Mouse (Mus musculus): ENCODE data around the gene Ccrl2. TPM values are rescaled to one million over a fixed set of nuclear protein-coding genes. Genes with fewer than 3 reads are reported as not detected.

Ccrl2 gene
- polyA plus RNA-seq (2012; ENCODE audit: insufficient read depth, insufficient read length, low replicate concordance, missing spikeins), result not detected in 2 replicates

DNA sequence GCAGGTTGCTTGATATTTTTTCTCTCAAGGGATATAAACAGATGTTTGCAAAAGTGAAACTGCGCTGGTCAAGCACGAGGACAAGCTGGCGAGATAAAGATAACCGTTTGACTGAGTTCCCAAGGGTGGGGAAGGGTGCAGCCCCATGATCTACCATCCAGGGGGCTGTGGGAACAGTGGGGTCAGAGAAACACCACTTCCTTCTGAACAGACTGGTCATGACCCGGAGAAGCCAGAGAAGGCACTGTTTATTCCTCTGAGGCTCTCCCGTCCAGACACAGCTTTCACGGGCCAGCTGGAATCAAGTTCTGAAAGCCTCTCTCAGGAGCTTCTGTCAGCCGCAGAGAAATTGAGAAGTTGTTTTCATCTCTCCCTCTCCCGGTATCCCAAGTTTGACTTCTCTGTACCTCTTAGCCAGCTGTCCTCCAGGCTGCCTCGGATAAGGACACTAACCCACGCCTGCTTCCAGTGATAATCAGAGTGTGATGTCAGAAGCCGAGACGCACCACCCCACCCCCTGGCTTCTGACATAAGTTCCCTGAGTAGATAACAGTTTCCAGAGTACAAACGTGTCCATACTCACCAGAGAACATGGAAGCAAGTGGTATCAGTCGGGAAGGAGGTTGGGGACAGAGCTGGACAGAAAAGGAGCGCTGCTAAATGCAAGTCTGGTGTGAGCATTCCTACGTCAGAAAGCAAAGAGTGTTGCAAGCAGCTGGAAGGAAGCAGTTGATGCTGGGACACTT lies at the start of gene Ccrl2:
Gene Ccrl2 (minus strand): TSS at position 722 of the 746 bp plus-strand sequence.
- Histone ChIP-seq H3K4me1 (ENCODE audit: control insufficient read depth, insufficient read depth, low read length) (peaks cover 22% of the 10 kb centered on the region), H3K27ac (ENCODE audit: insufficient read depth, low read depth, low read length) (no peak within 1 kb of the TSS), H3K4me3 (ENCODE audit: insufficient read depth, low read depth, low read length) (peak within 1 kb of the TSS; percentile 42)
- WGBS, result 29% methylated on average over 17 of the region's 17 CpGs
- TF ChIP-seq CTCF (IDR thresholded peaks at IDR 0.05; ENCODE audit: insufficient read depth, low read depth, low read length) (no peak), POLR2A (IDR thresholded peaks at IDR 0.05; ENCODE audit: insufficient read depth, low read depth, low read length) (no peak)

DNA sequence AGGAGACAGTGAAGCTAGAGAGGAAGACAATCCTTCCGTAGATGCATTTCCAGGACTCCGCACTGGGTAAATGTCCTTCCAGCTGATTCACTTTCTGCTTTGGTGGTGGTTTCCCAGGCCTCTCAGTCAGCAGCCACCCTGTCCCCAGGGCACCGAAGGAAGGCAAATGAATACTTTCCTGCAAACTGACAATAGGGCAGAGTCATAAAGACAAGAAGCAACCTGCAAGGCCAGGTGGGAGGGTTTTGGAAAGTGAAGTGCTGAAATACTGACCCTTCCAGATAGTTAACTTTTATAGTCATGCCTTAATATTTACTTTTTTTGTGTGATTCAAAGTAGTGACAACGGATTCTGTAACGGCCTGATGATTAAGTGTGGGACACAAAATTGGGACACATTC lies 46.6 kb upstream of the Ccrl2 start:
- 93% methylated on average over 5 of the region's 5 CpGs for WGBS
- H3K4me1 ChIP-seq (ENCODE audit: control insufficient read depth, insufficient read depth, low read length), result no peaks in the 10 kb centered on the region
- TF ChIP-seq POLR2A (IDR thresholded peaks at IDR 0.05; ENCODE audit: insufficient read depth, low read depth, low read length) (no peak), CTCF (IDR thresholded peaks at IDR 0.05; ENCODE audit: insufficient read depth, low read depth, low read length) (no peak)
- H3K27ac ChIP-seq (ENCODE audit: insufficient read depth, low read depth, low read length), result no peak overlapping the region
- H3K4me3 ChIP-seq (ENCODE audit: insufficient read depth, low read depth, low read length), result no peak overlapping the region

DNA sequence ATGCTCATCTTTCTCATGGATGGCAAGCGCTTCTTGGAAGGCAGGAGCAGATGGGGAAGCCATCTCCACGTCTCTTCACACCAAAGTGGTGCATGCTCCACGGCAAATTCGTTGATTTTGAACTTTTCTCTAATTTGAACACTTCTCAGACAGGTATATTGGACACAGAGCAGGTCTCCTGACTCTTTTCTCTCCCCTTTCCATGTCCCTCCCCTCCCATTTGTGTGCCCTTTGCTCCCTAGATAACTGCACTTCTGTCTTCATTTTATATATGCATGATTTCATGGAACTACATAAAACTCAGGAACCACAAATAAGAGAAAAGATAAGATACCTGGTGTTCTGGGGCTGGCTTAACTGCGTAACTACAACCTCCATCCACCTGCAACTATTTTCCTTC lies 46.0 kb upstream of the Ccrl2 start:
- WGBS, result 87% methylated on average over 5 of the region's 5 CpGs
- H3K4me1 ChIP-seq (ENCODE audit: control insufficient read depth, insufficient read depth, low read length), result no peaks in the 10 kb centered on the region
- TF ChIP-seq POLR2A (IDR thresholded peaks at IDR 0.05; ENCODE audit: insufficient read depth, low read depth, low read length) (no peak), CTCF (IDR thresholded peaks at IDR 0.05; ENCODE audit: insufficient read depth, low read depth, low read length) (no peak)
- H3K27ac ChIP-seq (ENCODE audit: insufficient read depth, low read depth, low read length), result no peak overlapping the region
- no peak overlapping the region for H3K4me3 ChIP-seq (ENCODE audit: insufficient read depth, low read depth, low read length)

DNA sequence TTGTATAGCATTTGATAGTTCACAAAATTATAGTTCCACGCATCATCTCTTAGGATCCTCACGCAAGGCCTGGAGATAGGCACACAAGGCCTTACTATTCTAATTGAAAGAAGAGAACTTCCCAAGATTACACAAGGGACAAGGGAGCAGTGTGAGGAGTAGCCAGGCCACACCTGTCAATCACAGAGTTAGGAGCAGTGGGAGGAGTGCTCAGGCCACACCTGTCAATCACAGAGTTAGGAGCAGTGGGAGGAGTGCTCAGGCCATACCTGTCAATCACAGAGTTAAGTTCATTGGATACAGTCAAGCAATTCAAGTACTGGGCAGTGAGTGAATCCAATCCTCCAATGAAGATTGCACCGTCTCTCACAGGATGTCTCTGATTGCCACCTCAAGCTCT lies 43.1 kb upstream of the Ccrl2 start:
- Histone ChIP-seq H3K27ac (ENCODE audit: insufficient read depth, low read depth, low read length) (no peak overlapping the region), H3K4me1 (ENCODE audit: control insufficient read depth, insufficient read depth, low read length) (no peaks in the 10 kb centered on the region), H3K4me3 (ENCODE audit: insufficient read depth, low read depth, low read length) (no peak overlapping the region)
- TF ChIP-seq POLR2A (IDR thresholded peaks at IDR 0.05; ENCODE audit: insufficient read depth, low read depth, low read length) (no peak), CTCF (IDR thresholded peaks at IDR 0.05; ENCODE audit: insufficient read depth, low read depth, low read length) (no peak)
- WGBS, result 88% methylated on average over 3 of the region's 3 CpGs

DNA sequence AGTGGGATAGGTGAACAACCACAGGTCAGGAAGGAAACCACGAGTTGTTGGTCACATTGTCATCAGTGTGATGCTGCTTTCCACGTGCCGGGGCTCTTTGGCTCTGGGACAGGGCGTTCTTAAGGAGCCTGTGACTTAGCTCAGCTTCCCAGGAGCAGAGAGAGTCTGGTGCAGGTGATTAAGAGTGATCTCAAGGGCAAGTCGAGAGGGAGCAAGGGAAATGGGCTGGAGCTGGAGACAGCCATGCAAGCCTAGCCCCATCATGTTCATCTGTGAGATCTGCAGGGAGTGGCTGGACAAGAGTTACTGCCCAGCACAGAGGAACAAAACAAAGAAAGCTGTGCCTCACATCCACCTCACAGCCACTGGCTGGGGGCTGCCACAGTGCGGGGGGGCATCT lies 40.2 kb upstream of the Ccrl2 start:
- TF ChIP-seq POLR2A (IDR thresholded peaks at IDR 0.05; ENCODE audit: insufficient read depth, low read depth, low read length), result no peak
- TF ChIP-seq CTCF (IDR thresholded peaks at IDR 0.05; ENCODE audit: insufficient read depth, low read depth, low read length), result no peak
- Histone ChIP-seq H3K4me1 (ENCODE audit: control insufficient read depth, insufficient read depth, low read length) (no peaks in the 10 kb centered on the region), H3K27ac (ENCODE audit: insufficient read depth, low read depth, low read length) (no peak overlapping the region), H3K4me3 (ENCODE audit: insufficient read depth, low read depth, low read length) (no peak overlapping the region)
- 70% methylated on average over 6 of the region's 6 CpGs for WGBS

DNA sequence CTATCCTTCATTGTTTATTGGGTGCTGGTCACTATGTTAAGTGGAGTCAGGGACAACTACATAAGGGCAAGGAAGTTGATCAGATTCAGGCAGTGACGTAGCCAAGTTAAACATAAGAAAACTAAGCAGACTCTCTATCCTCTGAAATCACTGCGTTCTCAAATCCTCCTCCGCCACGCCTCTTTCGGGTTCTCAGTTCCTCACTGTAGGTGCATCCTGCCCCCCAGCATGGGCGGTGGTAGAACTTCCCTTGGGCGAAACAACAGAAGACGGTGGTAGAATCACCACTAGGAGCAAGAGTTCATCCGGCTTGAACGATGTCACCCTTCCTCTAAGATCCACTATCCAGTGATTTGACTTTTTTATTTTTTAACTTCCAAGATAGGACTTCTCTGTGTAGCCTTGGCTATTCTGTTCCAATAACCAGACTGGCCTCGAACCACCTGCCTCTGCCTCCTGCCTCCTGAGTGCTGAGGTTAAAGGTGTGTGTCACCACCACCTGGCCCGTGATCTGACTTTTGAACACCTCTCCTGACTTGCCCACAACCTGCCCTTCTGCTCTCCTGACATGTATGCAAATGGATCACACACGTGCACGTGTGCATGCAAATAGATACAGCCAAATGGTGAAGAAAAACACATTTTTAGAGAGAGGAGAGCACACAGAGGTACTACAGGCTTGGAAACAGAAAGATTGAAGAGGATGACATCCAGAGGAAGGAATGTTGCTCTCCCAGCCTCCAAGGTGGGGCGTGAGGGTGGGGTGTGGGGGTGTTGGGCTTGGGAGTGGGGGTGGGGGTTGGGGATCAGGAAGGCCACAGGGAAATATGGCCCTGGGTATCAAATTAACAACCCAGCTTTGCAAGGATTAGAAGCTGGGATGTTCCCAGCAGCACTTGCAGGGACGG lies 39.4 kb upstream of the Ccrl2 start:
- no peak overlapping the region for H3K4me3 ChIP-seq (ENCODE audit: insufficient read depth, low read depth, low read length)
- H3K27ac ChIP-seq (ENCODE audit: insufficient read depth, low read depth, low read length), result no peak overlapping the region
- H3K4me1 ChIP-seq (ENCODE audit: control insufficient read depth, insufficient read depth, low read length), result no peaks in the 10 kb centered on the region
- 87% methylated on average over 16 of the region's 16 CpGs for WGBS
- TF ChIP-seq POLR2A (IDR thresholded peaks at IDR 0.05; ENCODE audit: insufficient read depth, low read depth, low read length) (no peak), CTCF (IDR thresholded peaks at IDR 0.05; ENCODE audit: insufficient read depth, low read depth, low read length) (no peak)

DNA sequence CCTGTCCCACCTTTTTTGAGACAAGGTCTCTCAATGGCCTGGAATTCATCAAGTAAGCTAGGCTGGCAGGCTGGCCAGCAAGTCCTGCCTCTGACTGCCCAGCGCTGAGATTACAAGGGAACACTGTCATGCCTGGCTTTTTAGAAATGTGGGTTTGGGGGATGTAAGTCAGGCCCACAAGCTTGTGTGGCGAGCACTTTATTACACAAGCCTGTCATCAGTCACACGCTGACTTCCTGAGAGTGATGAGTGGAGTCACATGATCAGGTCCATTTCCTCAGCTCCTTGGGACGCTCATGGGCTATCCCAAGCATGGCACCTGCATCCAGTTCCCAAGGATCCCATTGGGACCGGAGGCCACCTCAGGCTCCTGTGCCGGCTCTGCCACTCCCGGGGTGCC lies 38.4 kb upstream of the Ccrl2 start:
- no peak overlapping the region for H3K27ac ChIP-seq (ENCODE audit: insufficient read depth, low read depth, low read length)
- TF ChIP-seq CTCF (IDR thresholded peaks at IDR 0.05; ENCODE audit: insufficient read depth, low read depth, low read length) (no peak), POLR2A (IDR thresholded peaks at IDR 0.05; ENCODE audit: insufficient read depth, low read depth, low read length) (no peak)
- WGBS, result 93% methylated on average over 7 of the region's 7 CpGs
- H3K4me1 ChIP-seq (ENCODE audit: control insufficient read depth, insufficient read depth, low read length), result no peaks in the 10 kb centered on the region
- H3K4me3 ChIP-seq (ENCODE audit: insufficient read depth, low read depth, low read length), result no peak overlapping the region

DNA sequence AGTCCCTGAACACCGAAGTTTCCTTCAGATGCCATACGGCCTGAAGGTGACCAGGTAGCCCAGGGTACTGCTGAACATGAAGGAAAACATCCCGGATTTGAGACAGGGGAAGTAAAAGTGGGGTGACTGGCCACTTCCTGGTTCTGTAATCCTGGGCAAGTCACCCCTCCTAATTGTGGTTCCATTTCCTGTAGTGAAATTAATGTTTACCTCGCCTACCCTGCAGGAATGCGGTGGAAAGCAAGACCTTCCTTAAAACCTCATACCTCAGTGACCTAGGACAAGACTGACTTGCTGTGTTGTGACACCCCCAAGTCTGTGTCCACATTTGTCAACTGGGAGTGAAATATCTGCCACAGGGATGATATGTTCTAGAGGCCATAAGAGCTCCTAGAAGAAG lies 37.3 kb upstream of the Ccrl2 start:
- Histone ChIP-seq H3K4me3 (ENCODE audit: insufficient read depth, low read depth, low read length) (no peak overlapping the region), H3K4me1 (ENCODE audit: control insufficient read depth, insufficient read depth, low read length) (no peaks in the 10 kb centered on the region), H3K27ac (ENCODE audit: insufficient read depth, low read depth, low read length) (no peak overlapping the region)
- TF ChIP-seq POLR2A (IDR thresholded peaks at IDR 0.05; ENCODE audit: insufficient read depth, low read depth, low read length) (no peak), CTCF (IDR thresholded peaks at IDR 0.05; ENCODE audit: insufficient read depth, low read depth, low read length) (no peak)
- 85% methylated on average over 5 of the region's 5 CpGs for WGBS

DNA sequence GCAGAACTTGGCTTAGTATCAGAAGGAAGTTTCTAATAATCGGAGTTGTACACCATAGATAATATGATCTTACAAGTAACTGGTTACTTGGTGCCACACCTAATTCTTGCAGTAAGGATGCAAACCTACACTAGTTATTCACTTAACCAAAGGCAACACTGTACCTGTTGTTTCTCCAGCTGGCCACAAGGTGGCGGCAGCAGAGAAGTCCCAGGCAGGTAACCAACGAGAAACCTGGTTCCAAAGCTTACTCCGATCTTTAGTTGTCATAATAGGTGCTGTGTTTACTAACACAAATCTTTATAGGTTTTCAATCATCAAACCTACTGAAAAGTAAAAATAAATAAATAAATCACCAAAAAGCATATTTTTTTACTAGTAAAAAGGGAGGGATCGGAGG lies 35.8 kb upstream of the Ccrl2 start:
- TF ChIP-seq POLR2A (IDR thresholded peaks at IDR 0.05; ENCODE audit: insufficient read depth, low read depth, low read length), result no peak
- 0 out of 2 replicates have a peak, but pooled peaks have one; percentile 5 for TF ChIP-seq CTCF (IDR thresholded peaks at IDR 0.05; ENCODE audit: insufficient read depth, low read depth, low read length)
- H3K4me3 ChIP-seq (ENCODE audit: insufficient read depth, low read depth, low read length), result no peak overlapping the region
- no peak overlapping the region for H3K27ac ChIP-seq (ENCODE audit: insufficient read depth, low read depth, low read length)
- 27% methylated on average over 5 of the region's 5 CpGs for WGBS
- no peaks in the 10 kb centered on the region for H3K4me1 ChIP-seq (ENCODE audit: control insufficient read depth, insufficient read depth, low read length)

Measured in olfactory bulb, adult 2 months (tissue).